Mouse (Mus musculus) liver, adult 2 months (tissue): ENCODE results near the gene Nudt19.

Experiments used
- CTCF ChIP-seq: fragments of 200-500 bp; IDR thresholded peaks from 2 replicates; pipeline ENCODE4 v1.5.1; 2011; ENCODE audit warnings: low read depth, low read length, control low read depth
- POLR2A ChIP-seq: fragments of 200-500 bp; IDR thresholded peaks from 2 replicates; pipeline ENCODE4 v1.6.1; 2011; ENCODE audit warnings: low read length, control low read depth; ENCODE audit not compliant: insufficient read depth; ENCODE audit errors: extremely low read depth

DNA sequence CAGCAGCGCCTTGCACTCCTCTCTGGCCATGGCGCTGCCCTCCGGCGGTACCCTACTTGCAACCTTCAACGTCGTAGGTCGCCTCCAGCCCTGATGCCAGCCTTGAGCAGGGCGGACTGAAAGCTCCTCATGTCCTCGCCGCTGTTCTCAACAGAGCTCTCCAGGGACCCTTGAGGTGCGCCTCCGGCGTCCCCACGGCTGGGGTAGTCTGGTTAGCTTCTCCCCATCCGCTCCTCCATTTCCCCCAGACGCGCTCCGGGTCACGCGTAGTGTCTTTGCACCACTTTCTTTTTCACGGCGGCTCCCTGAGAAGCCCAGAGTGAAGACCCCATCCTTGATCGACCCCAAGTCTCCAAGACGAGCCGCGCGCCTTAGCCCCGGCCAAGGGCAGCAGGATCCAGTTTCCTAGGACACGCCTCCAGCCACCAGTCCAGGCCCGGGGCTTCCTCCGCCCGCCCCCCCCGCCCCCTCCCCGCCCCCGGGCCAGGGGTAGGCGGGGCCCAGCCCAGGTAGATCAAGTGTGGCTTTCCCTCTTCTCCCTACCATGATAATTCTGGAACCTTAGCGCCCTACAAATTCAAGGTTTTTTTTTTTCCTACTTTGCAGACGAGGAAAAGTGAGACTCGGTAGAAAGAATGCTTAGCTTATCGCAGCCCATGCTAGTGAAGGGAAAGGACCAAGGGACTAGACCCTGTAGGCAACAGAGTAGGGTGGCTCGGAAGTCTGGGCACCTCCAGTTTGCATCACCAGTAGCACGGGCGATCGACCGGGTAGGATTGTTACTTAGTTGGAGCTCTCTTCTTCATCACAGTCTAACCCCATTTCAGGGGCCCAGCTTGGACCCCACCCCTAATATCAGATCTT is 29.3 kb upstream of the Nudt19 start, which contains the start of gene Rgs9bp:
- TF ChIP-seq CTCF (no peak), POLR2A (no peak)
